Comparison of ENCODE assay signal across 8 mouse cellular contexts in the genomic region with DNA sequence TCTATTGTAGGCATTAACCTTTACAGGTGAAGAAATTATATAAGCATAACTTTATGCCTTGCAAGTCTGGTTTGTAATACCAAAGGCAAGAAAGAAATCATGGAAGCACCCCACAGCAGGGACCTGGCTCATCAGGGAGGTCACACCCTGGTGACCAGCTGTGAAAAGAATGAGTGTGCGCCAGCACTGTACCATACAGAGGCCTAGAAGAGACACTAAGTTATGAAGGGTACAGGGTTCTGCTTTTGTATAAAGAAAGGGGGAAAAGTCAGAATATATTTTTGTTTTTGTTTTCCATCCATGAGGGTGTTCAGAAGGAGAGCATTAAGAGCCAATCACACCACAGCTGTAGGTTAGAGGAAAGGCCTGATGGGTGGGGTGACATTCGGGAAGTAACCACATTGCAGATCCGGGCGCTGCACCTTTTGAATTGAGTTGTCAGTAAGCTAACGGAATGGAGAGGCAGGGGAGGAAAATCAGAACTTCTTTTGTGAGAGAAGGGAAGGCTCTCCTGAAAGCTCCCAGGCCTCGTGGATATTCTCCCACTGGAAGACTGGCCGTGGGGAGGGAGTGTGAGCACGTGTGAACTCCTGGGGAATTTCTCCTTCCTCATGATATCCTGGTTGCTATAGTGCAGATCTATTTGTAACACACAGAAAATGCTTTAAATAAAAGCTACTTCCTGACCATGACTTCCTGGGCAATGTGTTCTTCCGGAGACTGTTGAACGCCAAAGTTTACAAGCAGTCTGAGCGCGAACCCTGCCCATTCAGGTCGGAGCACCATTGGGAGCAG.
DNase-seq lines count a peak whose midpoint lies in the region; ATAC-seq and TF ChIP-seq lines count a peak whose summit lies in the region.

No protein-coding gene starts in this region.

- no peaks in the 10 kb centered on the region for H3K27me3 ChIP-seq in neural tube, embryonic 12.5 days (replicated peaks)
- no peaks in the 10 kb centered on the region for H3K27me3 ChIP-seq in neural tube, embryonic 15.5 days (replicated peaks)
- peaks cover 4% of the 10 kb centered on the region; the same call in 1 of the 2 replicates for H3K27me3 ChIP-seq in forebrain, embryonic 15.5 days
- H3K27me3 ChIP-seq in liver, embryonic 14.5 days (ENCODE audit: control insufficient read depth, insufficient read depth, low read length), result peaks cover 5% of the 10 kb centered on the region

- peaks cover 25% of the 10 kb centered on the region for H3K4me1 ChIP-seq in neural tube, embryonic 12.5 days
- peaks cover 19% of the 10 kb centered on the region for H3K4me1 ChIP-seq in neural tube, embryonic 15.5 days
- H3K4me1 ChIP-seq in forebrain, embryonic 15.5 days, result peaks cover 25% of the 10 kb centered on the region
- H3K4me1 ChIP-seq in liver, embryonic 14.5 days (replicated peaks; ENCODE audit: control insufficient read depth in 2 of 2, insufficient read depth in 2 of 2, low read length in 1 of 2), result peaks cover 12 to 41% of the 10 kb centered on the region in 2 experiments

- TF ChIP-seq CTCF in liver, embryonic 14.5 days (IDR thresholded peaks at IDR 0.05; ENCODE audit: low read depth), result no peak

- 0 out of 2 replicates have a peak, but pooled peaks have one; percentile 54 for ATAC-seq in neural tube, embryonic 12.5 days (ENCODE audit: low FRiP score, low read depth)
- ATAC-seq in neural tube, embryonic 15.5 days (ENCODE audit: low FRiP score), result no peak; the same call in 1 of the 2 replicates
- ATAC-seq in forebrain, embryonic 15.5 days (replicated peaks), result peak; percentile 48; the same call in 1 of the 2 replicates
- peak; percentile 42; the same call in 1 of the 2 replicates for ATAC-seq in liver, embryonic 14.5 days (ENCODE audit: insufficient read depth)

- H3K4me3 ChIP-seq in neural tube, embryonic 12.5 days, result no peak overlapping the region
- H3K4me3 ChIP-seq in neural tube, embryonic 15.5 days (replicated peaks), result no peak overlapping the region
- H3K4me3 ChIP-seq in forebrain, embryonic 15.5 days, result no peak overlapping the region
- peak overlapping the region in 1 of 2 experiments; percentile 61; a peak in 2 of 4 replicates for H3K4me3 ChIP-seq in liver, embryonic 14.5 days (ENCODE audit: insufficient read depth in 1 of 2, low read depth in 2 of 2, low read length in 2 of 2)

- 76% methylated on average over 13 of the region's 13 CpGs for WGBS in neural tube, embryonic 12.5 days
- WGBS in neural tube, embryonic 15.5 days, result 70% methylated on average over 13 of the region's 13 CpGs
- 66% methylated on average over 13 of the region's 13 CpGs for WGBS in forebrain, embryonic 15.5 days
- 10% methylated on average over 13 of the region's 13 CpGs for WGBS in liver, embryonic 14.5 days (ENCODE audit: insufficient replicate concordance)

- no peak for TF ChIP-seq EP300 in liver, embryonic 14.5 days (IDR thresholded peaks at IDR 0.05; ENCODE audit: low read depth)

- no peaks in the 10 kb centered on the region for H3K36me3 ChIP-seq in neural tube, embryonic 12.5 days
- H3K36me3 ChIP-seq in neural tube, embryonic 15.5 days, result no peaks in the 10 kb centered on the region
- H3K36me3 ChIP-seq in forebrain, embryonic 15.5 days, result no peaks in the 10 kb centered on the region
- no peaks in the 10 kb centered on the region for H3K36me3 ChIP-seq in liver, embryonic 14.5 days (replicated peaks; ENCODE audit: control insufficient read depth, insufficient read depth, low read depth)

- no peak overlapping the region for H3K4me2 ChIP-seq in neural tube, embryonic 12.5 days (replicated peaks)
- no peak overlapping the region for H3K4me2 ChIP-seq in neural tube, embryonic 15.5 days
- no peak overlapping the region for H3K4me2 ChIP-seq in forebrain, embryonic 15.5 days (replicated peaks)
- peak overlapping the region; percentile 50 for H3K4me2 ChIP-seq in liver, embryonic 14.5 days (ENCODE audit: low read depth)

- DNase-seq in liver, embryonic 14.5 days (ENCODE audit: low read depth in 3 of 3, low spot score in 3 of 3), result no peak
- DNase-seq in thymus, adult 18-20 months, result peak; percentile 21 to 38
- no peak for DNase-seq in retina, embryonic 14.5 days (ENCODE audit: low spot score)
- no peak for DNase-seq in ovary, adult 18-20 months (ENCODE audit: low spot score)
- DNase-seq in urinary bladder, adult 2 months (ENCODE audit: low spot score), result no peak

- no peak overlapping the region for H3K27ac ChIP-seq in neural tube, embryonic 12.5 days
- no peak overlapping the region for H3K27ac ChIP-seq in neural tube, embryonic 15.5 days (replicated peaks)
- no peak overlapping the region for H3K27ac ChIP-seq in forebrain, embryonic 15.5 days (replicated peaks)
- no peak overlapping the region for H3K27ac ChIP-seq in liver, embryonic 14.5 days

- H3K9me3 ChIP-seq in neural tube, embryonic 12.5 days, result no peaks in the 10 kb centered on the region
- H3K9me3 ChIP-seq in neural tube, embryonic 15.5 days (replicated peaks), result no peaks in the 10 kb centered on the region
- no peaks in the 10 kb centered on the region for H3K9me3 ChIP-seq in forebrain, embryonic 15.5 days
- no peaks in the 10 kb centered on the region for H3K9me3 ChIP-seq in liver, embryonic 14.5 days (ENCODE audit: control insufficient read depth, low read length)

- H3K9ac ChIP-seq in neural tube, embryonic 12.5 days, result no peak overlapping the region
- no peak overlapping the region for H3K9ac ChIP-seq in neural tube, embryonic 15.5 days (replicated peaks)
- H3K9ac ChIP-seq in forebrain, embryonic 15.5 days (replicated peaks), result no peak overlapping the region
- H3K9ac ChIP-seq in liver, embryonic 14.5 days (replicated peaks), result no peak overlapping the region

Comparison
In these comparisons a context has a peak if more than half of its experiments do, and no peak if none do; other contexts are left out.
1. DNase-seq: peak in thymus, adult 18-20 months (2 of 2); none in liver, embryonic 14.5 days (0 of 3), retina, embryonic 14.5 days (single experiment), ovary, adult 18-20 months (single experiment) and urinary bladder, adult 2 months (single experiment).